Mouse (Mus musculus) lung, embryonic 16.5 days (tissue): Measurements from ENCODE around the gene Umad1. TPM values are rescaled to one million over a fixed set of nuclear protein-coding genes. Genes with fewer than 3 reads are reported as not detected.

ENCODE experiments used
- ATAC-seq: fragments of 200-750 bp; cut with Nextera tagmentation; 2 replicates; pipeline ENCODE4 v1.8.0; 2017; ENCODE audit warnings: low read depth, mild to moderate bottlenecking, moderate library complexity
- H3K27ac ChIP-seq: fragments of 300-500 bp; sonication (generic); 2 replicates; pipeline ENCODE4 v1.5.1; 2014; ENCODE audit warnings: mild to moderate bottlenecking, control low read depth, low read length
- H3K27me3 ChIP-seq: fragments of 300-500 bp; sonication (generic); 2 replicates; pipeline ENCODE4 v1.6.1; 2014; ENCODE audit warnings: low read depth, low read length, mixed read lengths; ENCODE audit not compliant: control insufficient read depth, insufficient read depth
- H3K36me3 ChIP-seq: fragments of 300-500 bp; sonication (generic); 2 replicates; pipeline ENCODE4 v1.6.1; 2014; ENCODE audit warnings: low read length; ENCODE audit not compliant: control insufficient read depth, insufficient read depth
- H3K4me1 ChIP-seq: fragments of 300-500 bp; sonication (generic); replicated peaks from 2 replicates; pipeline ENCODE4 v1.6.1; 2014; ENCODE audit warnings: low read length, mixed read lengths; ENCODE audit not compliant: control insufficient read depth, insufficient read depth
- H3K4me2 ChIP-seq: fragments of 300-500 bp; sonication (generic); 2 replicates; pipeline ENCODE4 v1.6.1; 2014; ENCODE audit warnings: low read depth, low read length, control low read depth
- H3K4me3 ChIP-seq: fragments of 300-500 bp; sonication (generic); 2 replicates; pipeline ENCODE4 v1.5.1; 2014; ENCODE audit warnings: mild to moderate bottlenecking, low read length, control low read depth
- H3K9ac ChIP-seq: fragments of 300-500 bp; sonication (generic); 2 replicates; pipeline ENCODE4 v1.6.1; 2014; ENCODE audit warnings: low read length, control low read depth
- H3K9me3 ChIP-seq: fragments of 300-500 bp; sonication (generic); 2 replicates; pipeline ENCODE4 v1.6.1; 2016; ENCODE audit warnings: low read length; ENCODE audit not compliant: control insufficient read depth
- WGBS: fragments of 180-500 bp; shearing (Covaris S2); extraction: QIAGEN DNeasy Blood & Tissue Kit; methylation state at CpG from one replicate; pipeline ENCODE4 v1.1.7; 2014; 5-methylcytosine and 5-hydroxymethylcytosine counted together
- polyA plus RNA-seq: library from polyadenylated mRNA; unstranded; fragments of >200 nt; fragmentation: Nextera tagmentation; extraction: Ambion mirVana; gene quantifications from 2 replicates; pipeline ENCODE4 v1.2.1, GENCODE M21; 2015

The Umad1 gene
- polyA plus RNA-seq, 1 experiment from 2014 or later: 26.7 TPM

GRCm38 (mm10) chr6:8395061-8395460, 136.0 kb downstream of the Umad1 start:
- H3K9me3 ChIP-seq: no peaks in the 10 kb centered on the region
- H3K27ac ChIP-seq: no peak overlapping the region
- no peak overlapping the region for H3K9ac ChIP-seq
- ATAC-seq: no peak
- WGBS: 33% methylated on average over 4 of the region's 4 CpGs
- H3K27me3 ChIP-seq: no peaks in the 10 kb centered on the region
- no peak overlapping the region for H3K4me3 ChIP-seq
- H3K4me1 ChIP-seq: no peaks in the 10 kb centered on the region; the same call in 1 of the 2 replicates
- H3K4me2 ChIP-seq: no peak overlapping the region
- H3K36me3 ChIP-seq: no peaks in the 10 kb centered on the region

DNA sequence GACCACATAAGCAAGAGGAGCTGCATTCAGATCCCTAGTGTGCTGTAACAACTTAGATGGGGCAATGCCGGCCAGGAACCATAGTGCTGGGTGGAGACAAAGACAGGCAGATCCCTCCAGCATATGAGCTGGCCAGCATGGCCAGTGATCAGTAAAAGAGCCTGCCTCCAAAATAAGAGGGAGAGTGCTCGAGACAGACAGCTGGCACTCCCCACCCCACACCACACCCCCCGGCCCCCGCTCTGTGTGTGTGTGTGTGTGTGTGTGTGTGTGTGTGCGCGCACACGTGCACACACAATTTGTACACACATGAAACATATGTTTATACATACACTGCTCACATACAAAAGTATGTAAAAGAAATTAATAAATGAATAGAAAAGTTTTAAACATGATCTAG, 138.2 kb downstream of the Umad1 start:
- ATAC-seq: no peak
- Histone ChIP-seq H3K9ac (no peak overlapping the region), H3K4me1 (no peaks in the 10 kb centered on the region; the same call in 1 of the 2 replicates), H3K27ac (no peak overlapping the region), H3K4me3 (no peak overlapping the region), H3K9me3 (no peaks in the 10 kb centered on the region), H3K36me3 (no peaks in the 10 kb centered on the region), H3K27me3 (no peaks in the 10 kb centered on the region), H3K4me2 (no peak overlapping the region)
- WGBS: 69% methylated on average over 7 of the region's 7 CpGs

- Histone ChIP-seq H3K9me3 (no peaks in the 10 kb centered on the region), H3K4me3 (no peak overlapping the region), H3K9ac (no peak overlapping the region), H3K27me3 (no peaks in the 10 kb centered on the region), H3K27ac (no peak overlapping the region), H3K4me1 (no peaks in the 10 kb centered on the region), H3K36me3 (no peaks in the 10 kb centered on the region), H3K4me2 (no peak overlapping the region)
- ATAC-seq: no peak
- WGBS: 61% methylated on average over 1 of the region's 1 CpGs
Observed at GRCm38 (mm10) chr6:8399710-8400109, 140.6 kb downstream of the Umad1 start.

- no peak for ATAC-seq
- no peaks in the 10 kb centered on the region for H3K36me3 ChIP-seq
- H3K9ac ChIP-seq: no peak overlapping the region
- H3K4me3 ChIP-seq: no peak overlapping the region
- H3K27ac ChIP-seq: no peak overlapping the region
- no peak overlapping the region for H3K4me2 ChIP-seq
- no peaks in the 10 kb centered on the region for H3K4me1 ChIP-seq
- no peaks in the 10 kb centered on the region for H3K27me3 ChIP-seq
- H3K9me3 ChIP-seq: no peaks in the 10 kb centered on the region
- 91% methylated on average over 5 of the region's 5 CpGs for WGBS
Observed at GRCm38 (mm10) chr6:8403127-8403526, 144.0 kb downstream of the Umad1 start.

- no peaks in the 10 kb centered on the region for H3K36me3 ChIP-seq
- no peak for ATAC-seq
- no peak overlapping the region for H3K27ac ChIP-seq
- H3K4me2 ChIP-seq: no peak overlapping the region
- H3K27me3 ChIP-seq: no peaks in the 10 kb centered on the region
- H3K9me3 ChIP-seq: no peaks in the 10 kb centered on the region
- H3K4me3 ChIP-seq: no peak overlapping the region
- WGBS: 82% methylated on average over 5 of the region's 5 CpGs
- 0 out of 2 replicates have a peak, but pooled peaks cover 2% of the 10 kb centered on the region for H3K4me1 ChIP-seq
- no peak overlapping the region for H3K9ac ChIP-seq
Observed at GRCm38 (mm10) chr6:8405844-8406243, 146.8 kb downstream of the Umad1 start.

GRCm38 (mm10) chr6:8408332-8408731, 149.2 kb downstream of the Umad1 start:
- Histone ChIP-seq H3K36me3 (no peaks in the 10 kb centered on the region), H3K9ac (no peak overlapping the region), H3K27me3 (no peaks in the 10 kb centered on the region), H3K4me2 (no peak overlapping the region), H3K4me3 (no peak overlapping the region), H3K27ac (no peak overlapping the region), H3K4me1 (peaks cover 2% of the 10 kb centered on the region), H3K9me3 (no peaks in the 10 kb centered on the region)
- WGBS: 64% methylated on average over 2 of the region's 2 CpGs
- no peak for ATAC-seq

DNA sequence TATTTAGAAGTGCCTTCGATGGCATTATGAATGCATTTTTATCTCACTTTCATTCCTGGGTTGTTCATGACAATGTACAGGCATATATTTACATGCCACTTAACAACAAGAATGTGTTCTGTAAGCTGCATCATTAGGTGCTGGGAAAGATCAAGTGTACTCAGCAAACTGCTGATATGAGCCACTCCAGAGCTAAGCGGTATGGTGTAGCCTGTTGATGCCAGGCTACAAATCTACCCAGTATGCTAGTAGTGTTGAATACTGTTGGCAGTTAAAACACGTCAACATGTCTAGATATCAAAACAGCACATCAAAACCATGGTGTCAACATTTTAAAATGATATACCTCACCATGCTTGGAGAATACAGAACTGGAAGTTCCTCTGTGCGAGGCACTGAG, 150.8 kb downstream of the Umad1 start:
- ATAC-seq: peak; percentile 49; the same call in 1 of the 2 replicates
- 69% methylated on average over 4 of the region's 4 CpGs for WGBS
- no peaks in the 10 kb centered on the region for H3K9me3 ChIP-seq
- no peaks in the 10 kb centered on the region for H3K27me3 ChIP-seq
- H3K4me2 ChIP-seq: no peak overlapping the region
- no peak overlapping the region for H3K27ac ChIP-seq
- H3K4me3 ChIP-seq: no peak overlapping the region
- peaks cover 4% of the 10 kb centered on the region for H3K4me1 ChIP-seq
- no peaks in the 10 kb centered on the region for H3K36me3 ChIP-seq
- H3K9ac ChIP-seq: no peak overlapping the region

- no peak overlapping the region for H3K4me3 ChIP-seq
- H3K9me3 ChIP-seq: no peaks in the 10 kb centered on the region
- H3K4me1 ChIP-seq: peaks cover 4% of the 10 kb centered on the region
- H3K9ac ChIP-seq: no peak overlapping the region
- ATAC-seq: no peak
- H3K27me3 ChIP-seq: no peaks in the 10 kb centered on the region
- no peak overlapping the region for H3K27ac ChIP-seq
- H3K4me2 ChIP-seq: no peak overlapping the region
- no peaks in the 10 kb centered on the region for H3K36me3 ChIP-seq
- WGBS: 58% methylated on average over 10 of the region's 10 CpGs
Observed at GRCm38 (mm10) chr6:8412845-8413598, 153.9 kb downstream of the Umad1 start.

- Histone ChIP-seq H3K9me3 (no peaks in the 10 kb centered on the region), H3K27ac (peak overlapping the region; percentile 66; the same call in 1 of the 2 replicates), H3K4me2 (peak overlapping the region; percentile 31; the same call in 1 of the 2 replicates), H3K27me3 (no peaks in the 10 kb centered on the region), H3K4me1 (peaks cover 4% of the 10 kb centered on the region), H3K36me3 (no peaks in the 10 kb centered on the region), H3K9ac (peak overlapping the region; percentile 47), H3K4me3 (peak overlapping the region; percentile 30)
- 0 out of 2 replicates have a peak, but pooled peaks have one; percentile 53 for ATAC-seq
- WGBS: 47% methylated on average over 9 of the region's 9 CpGs
Observed at GRCm38 (mm10) chr6:8414020-8414419, 154.9 kb downstream of the Umad1 start.
